Mouse (Mus musculus) Patski (cell line): ENCODE results near the gene Mrps5. TPM values are rescaled to one million over a fixed set of nuclear protein-coding genes. Genes with fewer than 3 reads are reported as not detected.

Source experiments
- ATAC-seq: fragments of 100-300 bp; one replicate; pipeline ENCODE4 v1.8.0; 2021
- CTCF ChIA-PET: fragments of 350-600 bp; sonication (Branson Sonifier 250); formaldehyde crosslinking; loops from one replicate; lab custom pipeline; 2022; ENCODE audit warnings: inconsistent platforms; lab: Charles Lee
- POLR2A ChIA-PET: fragments of 350-600 bp; sonication (Branson Sonifier 250); formaldehyde crosslinking; loops from one replicate; lab custom pipeline; 2022; ENCODE audit warnings: antibody characterized with exemption, inconsistent platforms; lab: Charles Lee
- DNase-seq: peaks from one replicate; pipeline ENCODE4 v3.0.0-alpha.2; 2011; ENCODE audit warnings: low read depth, low spot score
- H3K27me3 ChIP-seq: fragments of 371-371 bp; one replicate; pipeline ENCODE4 v1.5.1; 2021
- CTCF ChIP-seq: fragments of 100-300 bp; IDR thresholded peaks from one replicate; pipeline ENCODE4 v1.5.1; 2021
- in situ Hi-C: fragments of 300-500 bp; cut with MboI; formaldehyde crosslinking; loops from 3 replicates; pipeline ENCODE4 v1.11.1; 2018; ENCODE audit warnings: low pct_unique_long_range_greater_than_20kb, mixed read lengths
- polyA plus RNA-seq: library from polyadenylated mRNA; unstranded; gene quantifications from one replicate; pipeline ENCODE4 v1.2.3, GENCODE M21; 2021

Gene Mrps5
- polyA plus RNA-seq, 1 experiment from 2014 or later: 87.4 TPM

DNA sequence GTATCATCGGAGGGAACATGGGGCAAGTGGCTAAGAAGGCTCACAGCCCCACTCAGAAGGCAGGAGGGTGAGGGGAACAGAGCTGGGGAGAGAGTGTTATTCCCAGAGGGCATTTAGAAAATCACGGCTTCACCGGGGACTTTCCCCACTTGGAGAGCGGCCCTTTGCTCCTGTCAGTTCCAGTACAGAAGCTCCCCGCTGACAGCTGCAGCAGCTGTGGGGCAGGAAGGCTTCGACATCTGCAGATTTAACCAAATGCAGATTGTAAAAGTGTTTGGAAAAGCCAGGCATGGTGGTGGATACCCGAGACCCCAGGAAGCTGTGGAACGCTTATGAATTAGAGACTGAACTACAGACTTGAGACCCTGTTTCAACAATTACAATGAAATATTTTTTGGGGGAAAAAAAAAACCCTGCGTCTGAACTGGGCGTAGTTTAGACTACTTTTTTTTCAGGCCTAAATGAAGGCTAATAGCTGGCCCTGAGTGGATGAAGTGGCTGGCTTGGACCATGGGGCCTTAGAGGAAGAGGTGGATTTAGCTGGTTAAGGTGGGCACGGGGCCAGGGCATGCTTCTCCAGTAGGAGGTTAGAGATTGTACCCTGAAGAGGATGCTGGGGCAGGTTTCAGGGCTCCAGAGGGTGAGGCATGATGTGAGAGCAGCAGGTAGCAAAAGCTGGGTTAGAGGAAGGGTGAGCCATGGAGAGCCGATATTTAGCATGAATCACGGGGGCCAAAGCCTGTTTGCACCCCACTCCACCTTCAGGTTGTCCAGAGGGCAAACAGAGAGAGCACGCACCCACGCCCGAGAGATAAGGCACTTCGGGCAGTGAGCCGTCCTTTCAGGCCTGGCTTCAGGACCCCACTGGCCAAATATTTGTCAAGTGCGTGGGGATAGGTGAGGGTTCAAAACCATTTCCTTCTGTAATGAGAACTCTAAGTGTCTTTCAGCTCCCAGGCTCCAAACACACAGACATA lies 57.0 kb downstream of the Mrps5 start:
- ChIA-PET CTCF (no interaction called here), POLR2A (no interaction called here)
- ATAC-seq: no peak
- no peak for TF ChIP-seq CTCF
- in situ Hi-C loops: no loop called here
- H3K27me3 ChIP-seq: no peaks in the 10 kb centered on the region
- DNase-seq: no peak

DNA sequence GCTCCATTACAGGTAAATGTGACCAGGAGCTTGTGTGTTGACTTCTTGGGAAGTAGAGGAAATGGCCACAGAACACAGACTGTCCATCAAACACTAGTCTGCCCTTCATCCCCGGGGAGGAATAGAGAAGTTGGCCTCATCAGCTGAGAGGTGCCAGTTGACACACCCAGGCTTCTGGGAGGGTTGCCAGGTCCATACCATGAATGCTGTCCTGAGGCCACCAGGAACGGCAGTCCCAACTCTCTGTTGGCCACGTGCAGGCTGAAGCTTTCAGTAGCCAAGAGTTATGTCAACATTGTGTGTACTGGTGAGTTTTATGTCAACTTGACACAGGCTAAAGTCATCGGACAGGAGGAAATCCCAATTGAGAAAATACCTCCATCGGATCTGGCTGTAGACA lies 59.9 kb downstream of the Mrps5 start:
- H3K27me3 ChIP-seq: no peaks in the 10 kb centered on the region
- in situ Hi-C loops: no loop called here
- ChIA-PET POLR2A (no interaction called here), CTCF (interaction anchor here (1.4 to 2.1 kb wide), 4 partner anchors 9 to 39 kb away, joined by 3 to 4 read pairs (median 4); partner anchors contain the start of gene Mal)
- TF ChIP-seq CTCF: no peak
- ATAC-seq (no peak), DNase-seq (no peak)

DNA sequence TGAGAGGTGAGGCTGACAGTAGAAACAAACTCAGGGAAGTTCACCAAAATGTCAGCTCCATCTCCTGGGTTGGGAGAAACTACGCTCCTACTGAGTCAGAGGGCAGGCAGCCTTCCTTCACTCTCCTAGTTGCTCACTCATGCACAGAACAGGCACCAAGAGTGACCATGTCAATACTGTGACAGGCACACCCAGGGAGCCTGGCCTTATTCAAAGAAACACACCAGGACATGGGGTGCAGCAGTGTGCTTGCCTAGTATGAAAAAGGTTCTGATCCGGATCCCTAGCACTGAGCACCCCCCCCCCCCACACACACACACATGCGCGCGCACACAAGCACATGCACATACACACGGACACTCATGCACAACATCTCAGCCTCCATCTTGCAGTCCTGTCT lies 61.1 kb downstream of the Mrps5 start:
- in situ Hi-C loops: no loop called here
- DNase-seq (no peak), ATAC-seq (no peak)
- POLR2A ChIA-PET: no interaction called here
- TF ChIP-seq CTCF: no peak
- no peaks in the 10 kb centered on the region for H3K27me3 ChIP-seq
- CTCF ChIA-PET: no interaction called here

DNA sequence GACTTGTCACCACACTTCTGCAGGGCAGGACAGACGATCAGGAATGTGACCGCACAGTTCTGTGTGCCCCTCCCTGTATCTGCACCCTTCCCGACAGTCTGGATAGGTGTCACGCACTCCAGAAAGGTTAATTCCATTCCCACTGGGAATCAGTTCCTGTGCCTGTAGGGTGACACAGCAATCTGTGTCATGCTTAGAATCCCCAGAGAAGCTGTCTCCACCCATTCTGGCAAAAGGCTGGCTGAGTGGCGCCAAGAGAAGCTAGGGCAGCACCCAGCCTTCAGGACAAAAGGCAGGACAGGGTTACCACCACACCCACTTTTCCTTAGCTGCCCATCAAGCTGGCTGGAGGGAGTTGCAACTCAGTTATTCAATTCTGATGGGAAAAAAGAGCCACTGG lies 62.9 kb downstream of the Mrps5 start:
- POLR2A ChIA-PET: no interaction called here
- in situ Hi-C loops: no loop called here
- TF ChIP-seq CTCF: no peak
- no peaks in the 10 kb centered on the region for H3K27me3 ChIP-seq
- CTCF ChIA-PET: no interaction called here
- ATAC-seq: no peak
- DNase-seq: no peak

DNA sequence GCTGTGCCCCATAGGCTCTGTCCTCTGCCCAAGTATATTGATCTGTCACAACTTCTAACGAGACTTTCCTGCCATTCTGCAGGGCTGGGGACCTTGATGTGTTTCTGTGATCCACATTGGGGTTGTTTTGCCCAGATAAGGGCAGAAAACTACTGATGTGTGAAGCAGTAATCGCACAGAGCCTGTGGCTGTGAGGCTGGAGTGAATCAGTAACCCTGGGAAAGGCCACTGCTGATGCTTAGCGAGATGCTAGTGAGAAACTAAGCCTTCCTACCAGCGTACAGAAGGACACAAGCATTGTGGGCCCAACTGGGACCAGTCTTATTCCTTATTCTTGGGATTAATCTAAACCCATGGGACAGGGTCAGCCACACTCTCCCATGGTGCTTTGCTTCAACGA lies 64.6 kb downstream of the Mrps5 start:
- TF ChIP-seq CTCF: no peak
- peaks cover 5% of the 10 kb centered on the region for H3K27me3 ChIP-seq
- no peak for DNase-seq
- in situ Hi-C loops: no loop called here
- ChIA-PET CTCF (no interaction called here), POLR2A (no interaction called here)
- ATAC-seq: peak; percentile 58

DNA sequence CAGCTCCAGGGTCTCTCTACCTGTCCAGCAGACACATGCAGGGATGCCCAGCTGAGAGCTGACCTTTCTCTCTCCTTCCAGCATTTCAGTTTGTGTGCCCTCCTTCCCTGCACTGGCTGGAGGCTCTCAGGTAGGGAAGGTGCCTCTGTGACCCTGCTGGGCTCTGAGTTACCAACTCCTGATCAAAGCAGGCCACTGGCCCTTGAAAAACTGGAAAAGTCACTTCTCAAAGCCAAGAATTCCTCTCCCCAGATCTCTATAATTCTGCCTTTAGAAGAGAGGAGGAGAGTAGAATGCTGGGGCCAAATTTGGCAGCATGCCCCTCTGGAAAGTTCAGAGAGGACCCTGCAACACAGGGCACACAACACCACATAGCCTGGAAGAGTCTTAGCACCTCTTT lies 65.3 kb downstream of the Mrps5 start:
- peaks cover 5% of the 10 kb centered on the region for H3K27me3 ChIP-seq
- no peak for DNase-seq
- ATAC-seq: no peak
- TF ChIP-seq CTCF: no peak
- ChIA-PET POLR2A (no interaction called here), CTCF (no interaction called here)
- in situ Hi-C loops: no loop called here

DNA sequence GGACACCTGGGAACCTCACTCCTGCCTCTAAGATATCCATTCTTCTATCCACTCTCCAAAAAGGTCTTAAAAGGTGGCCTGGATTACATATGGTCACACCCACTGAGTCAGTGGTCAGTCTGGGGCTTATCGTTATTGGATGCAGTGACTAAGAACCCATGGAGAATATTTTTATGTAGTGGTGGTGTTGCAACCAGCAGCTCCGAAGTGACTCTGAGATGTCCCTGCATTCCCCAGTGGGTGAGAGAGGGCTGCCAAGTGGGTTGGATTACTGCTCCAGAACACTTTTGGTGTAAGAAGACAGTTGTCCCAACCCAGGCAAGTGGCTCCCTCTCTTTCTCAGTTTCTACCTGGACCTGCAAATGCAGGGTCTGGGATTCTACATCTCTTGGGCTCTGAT lies 65.8 kb downstream of the Mrps5 start:
- ATAC-seq (no peak), DNase-seq (no peak)
- peaks cover 5% of the 10 kb centered on the region for H3K27me3 ChIP-seq
- ChIA-PET POLR2A (no interaction called here), CTCF (no interaction called here)
- no peak for TF ChIP-seq CTCF
- in situ Hi-C loops: no loop called here

DNA sequence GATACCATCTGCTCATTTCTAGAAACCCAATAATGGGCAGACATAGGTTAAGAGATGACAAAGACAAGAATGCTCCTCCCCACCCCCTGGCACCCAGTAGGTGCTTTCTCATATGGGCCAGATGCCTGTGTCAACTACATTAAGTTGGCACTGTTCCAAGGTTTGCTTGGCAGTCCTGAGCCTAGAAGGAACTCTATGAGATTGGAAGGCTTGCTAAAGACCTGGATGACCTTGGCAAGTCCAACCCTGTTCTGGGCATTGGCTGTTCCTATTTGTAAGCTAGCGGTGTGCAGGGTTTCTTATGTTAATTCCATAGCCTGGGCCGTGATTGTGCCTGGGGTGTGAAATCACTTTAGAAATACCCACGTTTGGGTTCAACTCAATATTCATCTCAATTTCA lies 67.8 kb downstream of the Mrps5 start:
- no peak for ATAC-seq
- ChIA-PET POLR2A (no interaction called here), CTCF (no interaction called here)
- H3K27me3 ChIP-seq: peaks cover 5% of the 10 kb centered on the region
- no peak for TF ChIP-seq CTCF
- no peak for DNase-seq
- in situ Hi-C loops: no loop called here

DNA sequence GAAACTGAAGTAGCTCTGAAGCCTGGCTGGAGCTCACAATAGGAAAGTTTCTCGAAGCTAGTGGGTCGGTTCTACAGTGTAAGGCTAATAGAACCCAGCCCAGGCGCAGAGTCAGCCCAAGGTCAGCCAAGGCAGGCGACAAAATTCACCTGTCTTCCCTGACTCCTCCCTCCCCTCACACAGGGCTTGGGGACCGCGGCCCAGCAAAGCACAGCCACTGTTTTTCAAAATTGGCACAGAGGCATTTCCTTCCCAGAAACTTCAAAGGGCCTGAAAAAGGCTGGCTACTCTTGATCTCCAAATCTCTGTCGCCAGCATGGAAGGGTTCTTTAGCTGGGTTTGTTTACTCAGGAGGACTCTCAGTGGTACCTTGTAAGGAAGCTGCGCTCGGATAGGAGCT lies 68.4 kb downstream of the Mrps5 start:
- in situ Hi-C loops: no loop called here
- no peak for DNase-seq
- H3K27me3 ChIP-seq: peaks cover 5% of the 10 kb centered on the region
- no peak for TF ChIP-seq CTCF
- CTCF ChIA-PET: interaction anchor here (1.0 to 1.3 kb wide), 2 partner anchors 8 to 27 kb away, joined by 3 to 4 read pairs; no protein-coding TSS in a partner anchor
- no peak for ATAC-seq
- POLR2A ChIA-PET: no interaction called here

DNA sequence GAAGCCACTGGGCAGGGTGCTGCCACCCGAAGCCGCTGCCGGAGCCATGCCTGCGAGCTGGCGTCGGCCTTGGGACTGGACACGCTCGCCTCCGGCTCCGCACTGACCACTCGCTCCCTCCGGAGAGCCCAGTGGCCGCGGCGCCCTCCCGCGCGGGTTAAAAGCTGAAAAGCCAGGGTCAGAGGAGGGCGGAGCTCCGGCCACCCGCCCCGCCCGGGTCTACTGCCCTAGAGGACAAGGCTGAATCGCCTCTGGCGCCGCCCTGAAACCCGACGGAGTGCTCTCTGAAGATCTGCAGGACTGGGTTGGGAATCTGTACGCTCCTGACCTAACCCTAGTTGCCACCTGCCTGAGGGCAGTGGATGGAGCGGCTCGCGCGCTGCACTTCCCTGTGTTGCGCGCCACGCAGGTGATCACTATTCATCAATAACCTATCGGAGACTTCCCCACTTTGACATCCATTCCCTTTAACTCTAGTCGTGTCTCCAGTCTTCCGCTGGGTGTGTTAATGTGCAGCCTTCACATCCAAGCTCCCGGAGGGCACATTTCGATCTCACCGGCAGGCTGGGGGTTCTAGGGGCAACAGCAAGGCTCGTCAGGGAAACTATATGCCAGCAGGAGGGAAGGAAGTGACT lies 69.2 kb downstream of the Mrps5 start, which contains the start of gene Mal:
Gene Mal (minus strand): TSS at position 610 of the 635 bp plus-strand sequence.
- no peak for ATAC-seq
- DNase-seq: no peak
- in situ Hi-C loops: no loop called here
- POLR2A ChIA-PET: no interaction called here
- CTCF ChIA-PET: interaction anchor here (1.0 to 1.3 kb wide), 2 partner anchors 9 to 26 kb away, joined by 3 to 4 read pairs; no protein-coding TSS in a partner anchor
- no peak for TF ChIP-seq CTCF
- H3K27me3 ChIP-seq: peaks cover 5% of the 10 kb centered on the region

Other genes with a start within 250 kb of the Mrps5 start
- not detected for gene Astl, start 248.6 kb upstream of the Mrps5 start, polyA plus RNA-seq
- not detected for gene Adra2b, start 224.0 kb upstream of the Mrps5 start, polyA plus RNA-seq
- gene Gpat2, start 162.0 kb upstream of the Mrps5 start, polyA plus RNA-seq: 0.05 TPM
- gene Fahd2a, start 142.7 kb upstream of the Mrps5 start, polyA plus RNA-seq: 40.3 TPM
- gene Kcnip3, start 65.1 kb upstream of the Mrps5 start, polyA plus RNA-seq: 4.3 TPM
- not detected for gene Prom2, start 45.8 kb upstream of the Mrps5 start, polyA plus RNA-seq
- 3.8 TPM for gene Zfp661, start 128 bp upstream of the Mrps5 start, polyA plus RNA-seq
- gene Mal, start 69.5 kb downstream of the Mrps5 start, polyA plus RNA-seq: 1.1 TPM
- gene Mall, start 142.7 kb downstream of the Mrps5 start, polyA plus RNA-seq: 0.05 TPM
- gene Nphp1, start 201.7 kb downstream of the Mrps5 start, polyA plus RNA-seq: 58.5 TPM
- gene Mtln, start 205.3 kb downstream of the Mrps5 start, polyA plus RNA-seq: 34.9 TPM
- 23.7 TPM for gene Bub1, start 244.6 kb downstream of the Mrps5 start, polyA plus RNA-seq